Mouse (Mus musculus) yolk sac, embryonic 10.5 days (tissue): Measurements from ENCODE around the gene Cd59a.
"Not testable (repeated sequence)": the region's sequence is repeated elsewhere in the genome, so short reads cannot be mapped to it uniquely, and the experiment has no call there.

Experiments
- DNase-seq: peaks from one replicate; pipeline ENCODE4 v3.0.0-alpha.2; 2017; ENCODE audit warnings: low spot score

Gene Cd59a

DNA sequence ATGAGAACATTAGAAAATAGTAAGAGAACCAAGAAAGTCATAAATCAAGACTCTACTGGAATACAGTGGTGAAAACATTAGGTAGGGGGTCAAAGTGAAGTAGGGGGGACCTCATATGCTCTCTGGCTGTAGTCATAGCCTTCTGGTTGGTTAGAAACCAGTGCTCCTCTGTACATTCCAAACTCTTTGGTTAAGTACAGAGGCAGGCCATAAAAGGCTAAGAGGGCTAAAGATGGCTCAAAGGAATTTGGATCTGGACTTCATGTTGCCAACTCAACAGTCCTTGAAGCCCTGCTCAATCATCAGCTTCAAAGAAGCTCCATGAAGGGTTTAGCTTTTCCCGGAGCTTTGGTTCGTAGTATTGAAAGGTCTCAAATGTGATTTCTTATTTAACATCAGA, 13.4 kb downstream of the Cd59a start:
- DNase-seq = not testable (repeated sequence)

DNA sequence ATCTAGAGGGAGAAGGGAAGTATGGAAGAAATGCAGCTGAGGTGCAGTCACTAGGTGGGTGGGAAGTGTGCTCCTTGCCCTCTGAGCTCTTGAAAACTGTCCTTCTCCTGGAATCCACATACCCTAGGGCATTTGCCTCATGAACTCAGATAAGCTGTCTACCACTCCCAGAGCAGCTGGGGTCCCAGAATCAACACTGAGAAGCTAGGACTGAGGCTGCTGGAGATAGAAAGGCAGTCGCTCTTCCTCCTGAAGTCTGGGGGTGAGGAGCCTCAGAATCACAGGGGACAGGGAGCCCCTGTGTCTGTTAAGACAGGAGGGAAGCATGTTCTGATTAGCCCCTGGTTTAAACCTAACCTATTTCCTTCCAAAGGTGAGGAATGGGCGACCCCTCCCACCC, 13.9 kb downstream of the Cd59a start:
- peak; percentile 69 for DNase-seq

- DNase-seq = no peak
Measured at GRCm38 (mm10) chr2:104110031-104110430, 14.4 kb downstream of the Cd59a start.

GRCm38 (mm10) chr2:104111170-104111797, 15.7 kb downstream of the Cd59a start:
- not testable (repeated sequence) for DNase-seq

DNA sequence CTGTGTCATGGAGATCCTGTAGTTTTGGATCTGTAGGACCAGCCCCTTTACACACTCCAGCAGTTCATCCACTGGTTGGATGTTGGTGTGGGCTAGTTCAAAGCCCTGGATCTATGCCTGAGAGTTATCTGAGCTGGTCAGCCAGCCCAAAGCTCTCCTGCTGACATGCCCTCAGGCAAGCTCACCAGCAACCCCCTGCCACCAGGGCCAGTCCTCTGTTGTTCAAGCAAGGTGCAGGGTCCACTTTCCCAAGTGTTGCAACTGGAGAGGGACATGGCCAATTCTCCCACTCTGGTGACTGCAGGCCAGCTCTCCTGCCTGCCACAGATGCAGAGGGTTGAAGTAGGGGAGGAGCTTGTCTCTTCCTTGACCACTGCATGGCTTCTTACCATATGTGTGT, 18.0 kb downstream of the Cd59a start:
- not testable (repeated sequence) for DNase-seq

DNA sequence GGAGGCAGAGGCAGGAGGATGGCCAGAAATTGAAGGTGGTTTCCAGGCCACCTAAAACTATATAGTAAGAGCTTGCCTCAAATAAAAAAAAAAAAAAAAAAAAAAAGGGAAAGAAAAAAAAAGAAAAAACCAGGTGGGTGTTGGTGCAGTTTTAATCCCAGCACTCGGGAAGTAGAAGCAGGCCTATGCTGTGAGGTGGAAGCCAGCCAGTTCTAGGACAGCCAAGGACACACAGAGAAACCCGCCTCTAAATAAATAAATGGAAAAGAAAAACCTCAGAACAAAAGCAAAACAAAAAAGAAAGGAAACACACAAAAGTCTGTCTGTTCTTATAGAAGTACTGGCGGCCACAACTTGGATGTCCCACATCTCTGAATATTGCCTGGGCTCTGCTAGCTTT, 19.3 kb downstream of the Cd59a start:
- DNase-seq = no peak

GRCm38 (mm10) chr2:104117173-104117572, 21.6 kb downstream of the Cd59a start:
- DNase-seq = not testable (repeated sequence)

GRCm38 (mm10) chr2:104119097-104119496, 23.5 kb downstream of the Cd59a start:
- DNase-seq = no peak

DNA sequence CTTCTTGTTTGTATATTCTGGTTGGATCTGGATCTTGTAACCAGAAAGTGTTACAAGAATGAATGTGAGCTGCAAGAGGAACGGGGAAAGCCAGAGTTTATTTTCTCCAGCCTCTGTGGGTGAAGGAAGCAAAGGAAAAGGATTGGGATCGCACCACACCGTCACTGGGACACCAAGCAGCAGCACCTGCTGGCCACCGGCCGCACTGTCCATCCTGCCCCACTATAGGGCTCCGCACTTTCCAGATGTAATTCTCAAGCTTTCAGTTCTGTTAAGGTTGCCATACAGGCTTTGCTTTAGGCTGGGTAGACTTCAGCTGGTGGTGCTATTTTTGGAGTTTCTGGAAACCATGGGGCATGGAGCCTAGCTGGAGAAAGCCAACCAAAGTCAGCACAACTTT, 24.7 kb downstream of the Cd59a start:
- DNase-seq = no peak

DNA sequence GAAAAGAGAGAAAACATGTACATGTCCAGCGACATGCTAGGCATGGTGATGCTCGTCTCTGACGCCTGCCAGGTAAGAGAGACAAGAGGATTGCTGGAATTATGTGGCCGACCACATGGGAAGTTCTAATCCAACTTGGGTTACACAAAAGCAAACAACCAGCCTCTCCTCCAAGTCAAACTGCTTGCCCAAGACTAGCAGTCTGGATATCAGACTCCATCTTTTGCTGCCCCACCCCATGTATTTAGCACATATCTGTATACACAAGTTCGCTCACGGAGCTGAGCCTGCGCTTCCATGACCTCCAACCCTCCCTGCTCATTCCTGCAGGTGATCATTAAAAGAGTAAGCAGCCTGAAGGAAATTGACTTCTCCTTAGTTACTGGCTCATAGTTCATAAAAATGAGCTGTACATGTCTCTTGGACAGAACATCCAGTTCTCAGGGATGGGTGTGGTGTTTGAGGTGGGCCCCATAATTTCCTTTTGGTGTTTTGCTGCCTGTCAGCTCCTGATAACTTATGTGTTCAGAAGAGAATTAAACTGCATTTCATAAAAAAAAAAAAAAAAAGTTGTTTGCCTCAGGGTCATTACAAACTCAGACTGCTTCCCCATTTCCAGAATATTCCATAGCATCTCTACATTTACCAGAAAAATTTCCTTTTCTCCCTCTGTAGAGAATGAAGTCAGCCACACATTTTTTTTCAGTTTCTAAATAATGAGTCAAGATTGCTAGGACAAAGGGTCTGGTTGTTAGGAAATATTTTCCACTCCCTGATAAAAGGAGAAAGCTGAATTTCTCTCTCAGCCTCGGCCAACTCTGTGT, 26.3 kb downstream of the Cd59a start:
- peak; percentile 43 for DNase-seq

DNA sequence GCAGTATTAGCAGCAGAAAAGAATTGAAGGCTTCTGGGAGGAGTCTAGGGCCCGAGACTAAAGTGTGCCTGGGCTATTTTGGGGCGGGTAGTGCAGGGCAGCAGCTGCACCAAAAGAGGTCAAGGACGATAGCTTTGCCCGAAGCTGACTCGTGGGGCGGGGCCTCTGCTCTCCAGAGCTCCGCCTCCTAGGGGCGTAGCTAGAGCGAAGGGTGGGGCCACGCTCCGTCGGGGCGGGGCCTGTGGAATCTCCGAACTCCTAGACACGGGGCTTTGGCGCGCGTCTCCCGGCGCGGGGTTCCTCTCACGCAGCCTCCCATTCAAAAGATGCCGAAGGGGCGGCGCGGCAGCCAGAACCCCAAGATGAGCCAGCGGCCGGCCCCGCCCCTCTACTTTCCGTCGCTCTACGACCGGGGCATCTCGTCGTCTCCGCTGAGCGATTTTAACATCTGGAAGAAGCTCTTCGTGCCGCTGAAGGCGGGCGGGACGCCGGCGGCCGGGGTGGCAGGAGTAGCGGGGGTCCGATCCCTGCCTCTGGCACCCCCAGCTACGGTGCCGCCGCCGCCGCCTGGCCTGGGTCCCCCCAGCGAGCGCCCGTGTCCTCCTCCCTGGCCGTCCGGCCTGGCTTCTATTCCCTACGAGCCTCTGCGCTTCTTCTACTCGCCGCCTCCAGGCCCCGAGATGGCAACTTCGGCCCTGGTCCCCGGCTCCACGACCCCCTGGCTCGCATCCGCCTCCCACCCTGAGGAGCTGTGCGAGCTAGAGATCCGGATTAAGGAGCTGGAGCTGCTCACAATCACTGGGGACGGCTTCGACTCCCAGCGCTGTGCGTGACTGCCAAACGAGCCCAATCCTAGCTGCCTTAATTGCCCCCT, 27.1 kb downstream of the Cd59a start, which contains the start of gene A930018P22Rik:
Gene A930018P22Rik (plus strand): TSS at position 265 of the 874 bp plus-strand sequence.
- peak; percentile 94 for DNase-seq

- peak; percentile 41 for DNase-seq
Measured at GRCm38 (mm10) chr2:104123540-104123939, 27.9 kb downstream of the Cd59a start.

- DNase-seq = no peak
Measured at GRCm38 (mm10) chr2:104124071-104124470, 28.5 kb downstream of the Cd59a start.

DNA sequence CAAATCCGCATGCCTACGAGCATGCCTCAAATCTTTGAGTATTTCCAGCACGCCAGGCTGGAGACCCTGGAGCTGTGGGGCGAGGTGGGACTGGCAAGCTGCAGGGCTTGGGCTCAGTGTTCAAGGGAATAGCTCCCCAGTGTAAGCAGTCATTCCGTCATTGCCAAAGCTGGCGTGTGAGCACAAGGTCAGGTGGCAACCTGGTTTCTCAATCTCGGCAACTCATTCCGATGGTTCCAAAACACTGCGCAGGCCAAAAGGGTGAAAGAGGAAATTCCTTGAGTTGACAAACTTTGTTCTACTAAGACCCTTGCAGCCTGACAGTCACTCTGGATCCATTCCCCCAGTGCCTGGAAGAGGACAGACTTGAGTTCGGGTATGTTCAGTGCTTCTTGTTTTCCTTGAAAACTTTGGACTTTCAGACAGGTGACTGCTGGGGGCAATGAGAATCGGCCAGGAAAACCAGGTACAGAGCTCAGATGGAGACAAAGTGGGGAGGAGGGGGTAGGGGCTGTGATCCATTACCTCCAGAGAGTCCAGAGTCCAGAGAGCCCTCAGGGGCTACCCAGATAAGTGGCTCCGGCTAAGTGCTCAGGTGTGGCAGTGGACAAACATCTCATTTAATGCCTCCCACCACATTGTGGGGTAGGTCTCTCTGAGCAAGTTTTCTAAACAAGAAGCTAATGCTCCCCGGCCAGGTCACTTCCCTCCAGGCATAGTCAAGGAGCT, 33.4 kb downstream of the Cd59a start:
- DNase-seq = peak; percentile 90

DNA sequence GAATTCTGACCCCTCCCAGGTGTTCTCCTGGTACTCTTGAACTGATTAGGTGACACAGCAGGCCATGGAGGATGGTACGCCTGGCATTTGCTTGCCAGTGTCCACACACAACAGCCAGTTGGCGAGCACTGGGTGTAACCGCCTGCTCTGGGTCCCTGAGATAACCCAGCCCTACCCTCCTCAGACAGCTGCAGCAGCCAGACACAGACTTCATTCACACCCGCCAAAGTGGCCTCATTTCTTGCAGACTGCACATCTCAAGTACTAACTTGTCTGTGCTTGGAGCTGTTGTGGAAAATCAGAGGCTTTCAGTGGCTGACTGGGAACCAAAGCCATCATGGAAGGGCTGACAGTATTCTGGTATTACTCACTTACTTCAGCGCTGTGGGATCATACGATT, 34.6 kb downstream of the Cd59a start:
- peak; percentile 35 for DNase-seq

DNA sequence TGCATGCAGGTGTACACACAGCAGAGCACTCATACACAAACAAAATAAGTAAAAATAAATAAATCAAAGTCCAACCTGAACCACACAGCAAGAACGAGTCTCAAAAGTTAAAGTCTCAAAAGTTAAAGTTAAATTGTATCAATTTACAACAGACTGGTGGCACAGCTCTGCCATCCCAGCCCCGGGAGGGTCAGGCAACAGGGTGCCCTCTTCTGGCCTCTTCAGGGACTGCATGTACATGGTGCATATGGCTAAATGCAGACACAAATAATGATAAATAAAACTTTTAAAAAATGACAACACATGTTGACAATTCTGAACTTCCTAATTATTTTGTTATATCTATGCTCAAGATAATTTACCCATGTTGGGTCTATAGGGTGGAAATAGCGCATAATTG, 35.4 kb downstream of the Cd59a start:
- DNase-seq = no peak

- DNase-seq = no peak
Measured at GRCm38 (mm10) chr2:104132266-104132859, 36.8 kb downstream of the Cd59a start.

- no peak for DNase-seq
Measured at GRCm38 (mm10) chr2:104133042-104133810, 37.6 kb downstream of the Cd59a start.

DNA sequence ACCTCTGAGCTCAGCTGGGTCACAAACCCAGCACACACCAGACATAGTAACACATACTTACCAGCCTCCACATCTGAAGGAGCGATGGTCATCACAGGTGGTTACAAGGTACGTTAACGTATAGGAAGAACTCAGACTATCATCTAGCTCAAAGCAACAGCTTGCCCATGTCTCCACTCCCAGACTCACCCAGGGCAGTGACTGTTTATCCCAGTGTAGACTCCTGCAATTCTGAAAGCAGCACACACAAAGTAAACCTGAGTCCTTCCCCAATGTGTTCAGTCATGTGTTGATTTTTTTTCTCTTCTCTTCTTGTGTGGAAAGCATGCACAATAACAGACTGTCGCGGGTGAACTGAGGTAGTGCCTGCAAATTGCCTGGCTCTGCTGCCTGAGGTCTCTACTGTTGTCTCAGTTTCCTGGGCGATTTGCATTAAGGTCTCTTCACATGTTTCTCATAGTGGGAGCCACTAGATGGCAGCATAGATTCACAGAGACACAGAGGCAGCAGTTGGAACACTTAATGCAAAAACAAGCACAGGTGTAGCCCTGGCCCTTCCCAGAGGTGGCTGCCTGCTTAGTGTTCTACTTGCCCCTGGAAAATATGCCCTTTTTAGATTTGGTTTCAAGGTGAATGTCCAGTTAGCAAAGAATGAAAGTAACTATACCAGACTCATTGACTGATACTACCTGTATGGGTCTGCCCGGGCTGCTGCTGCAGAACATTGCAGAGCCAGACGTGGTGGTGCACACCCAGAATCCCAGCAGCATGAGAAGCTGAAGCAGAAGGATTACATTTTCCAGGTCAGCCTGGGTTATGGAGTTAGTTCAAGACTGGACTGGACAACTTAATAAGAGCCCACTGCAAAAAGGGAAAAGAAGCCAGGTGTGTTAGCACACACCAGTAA, 38.8 kb downstream of the Cd59a start:
- DNase-seq = peak; percentile 71
